Mouse (Mus musculus): ENCODE measurements around the gene Kcnn1.
"Not testable (repeated sequence)": the region's sequence is repeated elsewhere in the genome, so short reads cannot be mapped to it uniquely, and the experiment has no call there.

The Kcnn1 gene

GRCm38 (mm10) chr8:70862824-70863641 lies at the start of gene Kcnn1:
TSS of gene Kcnn1 (minus strand) at chr8:70863258.
- DNase-seq (ENCODE audit: low read depth, low spot score): peak; percentile 41

- no peak for DNase-seq (ENCODE audit: low read depth, low spot score)
Measured at GRCm38 (mm10) chr8:70911596-70911995, 48.5 kb upstream of the Kcnn1 start.

GRCm38 (mm10) chr8:70907518-70907917 lies 44.5 kb upstream of the Kcnn1 start:
- DNase-seq (ENCODE audit: low read depth, low spot score): no peak

GRCm38 (mm10) chr8:70905831-70906736 lies 43.0 kb upstream of the Kcnn1 start, which contains the start of gene Map1s:
TSS of gene Map1s (plus strand) at chr8:70905932.
- peak; percentile 86 for DNase-seq (ENCODE audit: low read depth, low spot score)

GRCm38 (mm10) chr8:70905463-70905830 lies 42.4 kb upstream of the Kcnn1 start:
- no peak for DNase-seq (ENCODE audit: low read depth, low spot score)

GRCm38 (mm10) chr8:70904532-70904931 lies 41.5 kb upstream of the Kcnn1 start:
- DNase-seq (ENCODE audit: low read depth, low spot score): no peak

GRCm38 (mm10) chr8:70903582-70903981 lies 40.5 kb upstream of the Kcnn1 start:
- no peak for DNase-seq (ENCODE audit: low read depth, low spot score)

- no peak for DNase-seq (ENCODE audit: low read depth, low spot score)
Measured at GRCm38 (mm10) chr8:70903112-70903511, 40.1 kb upstream of the Kcnn1 start.

- DNase-seq (ENCODE audit: low read depth, low spot score): no peak
Measured at GRCm38 (mm10) chr8:70902211-70902610, 39.2 kb upstream of the Kcnn1 start.

GRCm38 (mm10) chr8:70900872-70901387 lies 37.9 kb upstream of the Kcnn1 start:
- no peak for DNase-seq (ENCODE audit: low read depth, low spot score)

- peak; percentile 3 for DNase-seq (ENCODE audit: low read depth, low spot score)
Measured at GRCm38 (mm10) chr8:70899226-70899625, 36.2 kb upstream of the Kcnn1 start.

- no peak for DNase-seq (ENCODE audit: low read depth, low spot score)
Measured at GRCm38 (mm10) chr8:70898661-70899198, 35.7 kb upstream of the Kcnn1 start.

- DNase-seq (ENCODE audit: low read depth, low spot score): peak; percentile 87
Measured at GRCm38 (mm10) chr8:70897681-70898413, 34.8 kb upstream of the Kcnn1 start.

GRCm38 (mm10) chr8:70897021-70897680 lies 34.1 kb upstream of the Kcnn1 start, which contains the start of gene Rpl18a:
TSS of gene Rpl18a (minus strand) at chr8:70897412.
- peak; percentile 99 for DNase-seq (ENCODE audit: low read depth, low spot score)

GRCm38 (mm10) chr8:70896316-70897020 lies 33.4 kb upstream of the Kcnn1 start:
- DNase-seq (ENCODE audit: low read depth, low spot score): no peak

- DNase-seq (ENCODE audit: low read depth, low spot score): not testable (repeated sequence)
Measured at GRCm38 (mm10) chr8:70895571-70896259, 32.7 kb upstream of the Kcnn1 start.

- no peak for DNase-seq (ENCODE audit: low read depth, low spot score)
Measured at GRCm38 (mm10) chr8:70894771-70895545, 31.9 kb upstream of the Kcnn1 start.

- DNase-seq (ENCODE audit: low read depth, low spot score): no peak
Measured at GRCm38 (mm10) chr8:70894385-70894720, 31.3 kb upstream of the Kcnn1 start.
